Mouse (Mus musculus): ENCODE measurements at regions not wholly inside any gene's neighbourhood (a gene's known extent, or its start where the extent isn't known, plus 50 kb on each side); places are given as distances from the start of the nearest gene placed in this dataset.

DNA sequence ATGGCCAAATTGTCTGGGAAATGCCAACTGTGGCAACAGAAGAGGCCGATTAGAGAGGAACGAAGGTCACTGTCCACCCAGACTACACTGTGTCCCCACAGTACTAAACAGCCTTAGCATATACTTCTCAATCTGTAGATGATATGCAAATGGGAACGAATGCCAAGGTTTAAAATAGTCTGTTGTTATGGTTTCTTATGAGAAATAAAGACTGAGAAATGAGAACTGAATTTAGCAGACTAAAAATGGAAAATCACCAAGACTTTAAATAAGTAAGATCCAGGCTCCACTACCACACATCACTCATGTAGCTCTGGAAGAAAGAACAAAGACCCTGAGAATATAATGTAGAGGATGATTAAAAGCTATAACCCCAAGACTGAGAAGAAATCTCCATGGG is 121.7 kb upstream of the Gcfc2 start:
- DNase-seq (ENCODE audit: low spot score) = no peak
- 82% methylated on average over 3 of the region's 3 CpGs for WGBS
- no peak for TF ChIP-seq CTCF (IDR thresholded peaks at IDR 0.05)
- Histone ChIP-seq H3K4me3 (ENCODE audit: low read depth, low read length) (no peak overlapping the region), H3K9ac (replicated peaks; ENCODE audit: low read length, poor library complexity, severe bottlenecking) (no peak overlapping the region), H3K4me2 (ENCODE audit: low read depth, low read length, poor library complexity, severe bottlenecking) (no peak overlapping the region), H3K27me3 (ENCODE audit: insufficient read depth, low read length) (no peaks in the 10 kb centered on the region), H3K4me1 (ENCODE audit: insufficient read depth, low read length) (no peaks in the 10 kb centered on the region), H3K27ac (ENCODE audit: low read depth, low read length) (no peak overlapping the region), H3K36me3 (ENCODE audit: insufficient read depth, low read length) (no peaks in the 10 kb centered on the region), H3K9me3 (ENCODE audit: low read length) (no peaks in the 10 kb centered on the region)
- no peak for ATAC-seq (ENCODE audit: low FRiP score)

DNA sequence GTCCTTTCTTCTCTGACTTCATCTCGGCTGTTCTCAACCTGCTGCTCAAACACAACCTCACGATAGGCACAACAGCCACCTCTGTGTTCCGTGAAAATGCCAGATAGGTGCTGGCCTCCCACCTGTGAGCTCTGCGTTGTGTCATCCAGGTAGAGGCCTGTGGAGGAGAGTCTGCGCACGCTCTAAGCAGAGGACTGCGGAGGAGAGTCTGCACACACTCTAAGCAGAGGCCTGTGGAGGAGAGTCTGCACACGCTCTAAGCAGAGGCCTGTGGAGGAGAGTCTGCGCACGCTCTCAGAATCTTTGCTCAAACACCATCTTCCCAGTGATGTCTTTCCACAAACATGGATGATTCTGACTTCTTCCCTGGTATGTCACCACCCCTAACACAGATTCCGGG is 117.5 kb upstream of the Gcfc2 start:
- TF ChIP-seq CTCF (IDR thresholded peaks at IDR 0.05) = no peak
- no peak for DNase-seq (ENCODE audit: low spot score)
- WGBS = 95% methylated on average over 11 of the region's 11 CpGs
- Histone ChIP-seq H3K27ac (ENCODE audit: low read depth, low read length) (no peak overlapping the region), H3K9ac (replicated peaks; ENCODE audit: low read length, poor library complexity, severe bottlenecking) (no peak overlapping the region), H3K4me1 (ENCODE audit: insufficient read depth, low read length) (no peaks in the 10 kb centered on the region), H3K4me3 (ENCODE audit: low read depth, low read length) (no peak overlapping the region), H3K9me3 (ENCODE audit: low read length) (no peaks in the 10 kb centered on the region), H3K27me3 (ENCODE audit: insufficient read depth, low read length) (no peaks in the 10 kb centered on the region), H3K4me2 (ENCODE audit: low read depth, low read length, poor library complexity, severe bottlenecking) (no peak overlapping the region), H3K36me3 (ENCODE audit: insufficient read depth, low read length) (no peaks in the 10 kb centered on the region)
- no peak for ATAC-seq (ENCODE audit: low FRiP score)

DNA sequence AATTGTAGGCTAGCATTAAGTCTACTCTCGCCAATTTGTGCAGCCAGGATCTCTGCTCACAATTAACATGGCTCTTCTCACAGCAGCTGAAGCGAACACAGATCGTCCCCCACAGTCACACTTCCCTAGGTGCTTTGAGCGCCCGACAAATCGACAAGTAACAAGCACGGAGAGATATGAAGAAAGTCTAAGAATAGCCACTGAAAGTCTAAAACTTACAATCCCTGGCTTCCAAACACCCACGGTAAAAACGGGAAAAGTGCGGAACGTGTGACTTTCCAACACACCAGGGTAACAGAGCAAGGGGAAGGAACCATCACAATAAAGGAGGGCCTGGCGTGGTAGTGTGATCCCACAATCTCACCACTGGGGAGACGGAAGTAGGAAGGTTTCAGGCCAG is 114.8 kb upstream of the Gcfc2 start:
- Histone ChIP-seq H3K27me3 (ENCODE audit: insufficient read depth, low read length) (no peaks in the 10 kb centered on the region), H3K4me2 (ENCODE audit: low read depth, low read length, poor library complexity, severe bottlenecking) (no peak overlapping the region), H3K36me3 (ENCODE audit: insufficient read depth, low read length) (no peaks in the 10 kb centered on the region), H3K4me3 (ENCODE audit: low read depth, low read length) (no peak overlapping the region), H3K4me1 (ENCODE audit: insufficient read depth, low read length) (no peaks in the 10 kb centered on the region), H3K9me3 (ENCODE audit: low read length) (no peaks in the 10 kb centered on the region), H3K9ac (replicated peaks; ENCODE audit: low read length, poor library complexity, severe bottlenecking) (no peak overlapping the region), H3K27ac (ENCODE audit: low read depth, low read length) (no peak overlapping the region)
- ATAC-seq (ENCODE audit: low FRiP score) = no peak
- WGBS = 95% methylated on average over 13 of the region's 13 CpGs
- TF ChIP-seq CTCF (IDR thresholded peaks at IDR 0.05) = no peak
- DNase-seq (ENCODE audit: low spot score) = no peak

DNA sequence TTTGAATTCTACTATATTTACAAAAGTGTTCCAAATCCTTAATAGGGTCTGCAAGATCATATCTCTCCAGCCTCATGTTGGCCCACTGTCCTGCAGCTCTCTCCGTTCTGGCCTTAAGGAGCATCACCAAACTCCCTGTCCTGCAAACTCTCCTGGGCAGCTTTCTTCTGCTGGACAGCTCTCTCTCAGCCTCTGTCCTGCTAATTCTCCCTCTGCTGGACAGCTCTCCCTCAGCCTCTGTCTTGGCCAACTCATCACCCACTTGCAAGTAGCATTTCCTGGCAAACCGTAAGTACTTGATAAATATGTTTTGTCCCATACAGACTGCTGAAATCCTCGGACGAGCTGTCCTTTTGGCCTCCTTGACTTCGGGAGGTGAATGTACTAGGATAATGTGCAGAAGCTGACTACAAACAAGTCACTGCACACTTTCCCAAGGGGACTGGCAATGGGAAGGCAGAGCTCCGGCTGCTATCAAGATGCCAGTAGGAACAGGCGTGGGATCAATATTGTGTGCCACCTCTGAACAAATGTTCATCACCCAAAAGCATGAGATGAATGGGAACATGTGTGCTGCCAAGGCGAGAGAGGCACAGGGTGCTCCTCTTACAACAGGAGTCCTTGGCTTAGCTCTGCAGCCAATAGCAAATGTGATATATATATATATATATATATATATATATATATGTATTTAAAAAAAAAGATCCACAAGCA is 108.1 kb upstream of the Gcfc2 start:
- no peaks in the 10 kb centered on the region for H3K9me3 ChIP-seq (ENCODE audit: low read length)
- no peak overlapping the region for H3K4me2 ChIP-seq (ENCODE audit: low read depth, low read length, poor library complexity, severe bottlenecking)
- WGBS = 83% methylated on average over 8 of the region's 8 CpGs
- ATAC-seq (ENCODE audit: low FRiP score) (no peak), DNase-seq (ENCODE audit: low spot score) (no peak)
- no peak overlapping the region for H3K27ac ChIP-seq (ENCODE audit: low read depth, low read length)
- no peak for TF ChIP-seq CTCF (IDR thresholded peaks at IDR 0.05)
- H3K4me1 ChIP-seq (ENCODE audit: insufficient read depth, low read length) = no peaks in the 10 kb centered on the region
- no peak overlapping the region for H3K9ac ChIP-seq (replicated peaks; ENCODE audit: low read length, poor library complexity, severe bottlenecking)
- no peaks in the 10 kb centered on the region for H3K27me3 ChIP-seq (ENCODE audit: insufficient read depth, low read length)
- no peak overlapping the region for H3K4me3 ChIP-seq (ENCODE audit: low read depth, low read length)
- no peaks in the 10 kb centered on the region for H3K36me3 ChIP-seq (ENCODE audit: insufficient read depth, low read length)

DNA sequence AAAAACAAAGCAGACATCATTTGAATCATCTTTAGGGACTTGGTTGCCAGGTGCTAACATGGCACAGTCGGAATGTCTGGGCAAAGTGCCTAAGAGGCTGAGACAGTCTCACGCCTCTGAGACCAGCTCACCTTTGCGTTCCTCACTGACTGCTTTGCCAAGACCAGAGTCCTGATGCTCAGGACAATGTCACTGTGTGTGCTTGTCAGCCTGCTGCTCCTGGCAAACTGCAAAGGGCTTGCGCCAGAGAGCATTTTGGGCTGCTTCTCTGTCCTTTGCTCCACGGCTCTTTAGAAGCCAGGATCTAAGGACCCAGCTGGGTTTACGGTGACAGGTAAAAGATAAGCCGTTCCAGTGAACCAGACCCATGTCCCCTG is 107.5 kb upstream of the Gcfc2 start:
- no peaks in the 10 kb centered on the region for H3K27me3 ChIP-seq (ENCODE audit: insufficient read depth, low read length)
- ATAC-seq (ENCODE audit: low FRiP score) (no peak), DNase-seq (ENCODE audit: low spot score) (peak; percentile 64)
- H3K4me3 ChIP-seq (ENCODE audit: low read depth, low read length) = no peak overlapping the region
- no peak overlapping the region for H3K27ac ChIP-seq (ENCODE audit: low read depth, low read length)
- 67% methylated on average over 7 of the region's 7 CpGs for WGBS
- H3K4me1 ChIP-seq (ENCODE audit: insufficient read depth, low read length) = no peaks in the 10 kb centered on the region
- no peaks in the 10 kb centered on the region for H3K36me3 ChIP-seq (ENCODE audit: insufficient read depth, low read length)
- no peaks in the 10 kb centered on the region for H3K9me3 ChIP-seq (ENCODE audit: low read length)
- no peak overlapping the region for H3K9ac ChIP-seq (replicated peaks; ENCODE audit: low read length, poor library complexity, severe bottlenecking)
- no peak overlapping the region for H3K4me2 ChIP-seq (ENCODE audit: low read depth, low read length, poor library complexity, severe bottlenecking)
- no peak for TF ChIP-seq CTCF (IDR thresholded peaks at IDR 0.05)

DNA sequence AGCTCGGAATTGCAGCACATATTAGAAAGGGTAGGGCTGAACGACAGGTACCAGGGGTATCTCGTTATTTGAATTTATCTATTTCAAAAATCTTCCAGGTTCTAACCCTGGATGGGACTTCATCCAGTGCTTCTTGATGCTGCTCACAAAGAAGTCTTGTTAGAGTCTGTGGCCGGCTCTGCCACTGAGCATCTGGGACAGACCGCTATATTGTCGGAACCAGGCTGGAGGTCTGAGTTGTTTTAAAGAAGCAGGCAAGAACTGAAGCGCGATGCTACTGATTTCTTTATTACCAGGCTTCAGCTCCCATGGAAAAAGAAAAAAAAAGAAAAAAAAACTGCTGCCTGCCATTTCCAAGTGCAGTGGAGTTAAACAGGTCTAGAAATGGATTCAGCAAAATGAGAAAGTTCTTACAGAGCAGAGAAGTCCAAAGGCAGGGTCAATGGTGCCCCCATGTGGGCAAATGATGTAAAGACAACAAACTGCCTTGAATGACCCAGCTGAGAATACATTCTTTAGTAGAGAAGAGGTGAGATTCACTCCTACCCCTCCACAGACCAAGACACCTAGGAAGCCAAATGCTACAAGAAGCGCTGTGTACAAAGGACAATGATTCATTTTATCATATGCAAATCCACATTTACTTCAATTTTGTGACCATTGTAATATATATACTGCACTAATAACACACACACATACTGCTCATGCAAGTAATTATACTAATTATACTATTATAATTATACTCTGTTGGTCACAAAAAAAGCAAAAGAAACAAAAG is 106.2 kb upstream of the Gcfc2 start:
- Histone ChIP-seq H3K4me1 (ENCODE audit: insufficient read depth, low read length) (no peaks in the 10 kb centered on the region), H3K9ac (replicated peaks; ENCODE audit: low read length, poor library complexity, severe bottlenecking) (no peak overlapping the region), H3K27ac (ENCODE audit: low read depth, low read length) (peak overlapping the region; percentile 9; the same call in 1 of the 2 replicates), H3K36me3 (ENCODE audit: insufficient read depth, low read length) (no peaks in the 10 kb centered on the region), H3K4me2 (ENCODE audit: low read depth, low read length, poor library complexity, severe bottlenecking) (no peak overlapping the region), H3K27me3 (ENCODE audit: insufficient read depth, low read length) (no peaks in the 10 kb centered on the region), H3K9me3 (ENCODE audit: low read length) (no peaks in the 10 kb centered on the region), H3K4me3 (ENCODE audit: low read depth, low read length) (no peak overlapping the region)
- ATAC-seq (ENCODE audit: low FRiP score) = peak; percentile 78
- peak; percentile 86 for DNase-seq (ENCODE audit: low spot score)
- peak; percentile 94 for TF ChIP-seq CTCF (IDR thresholded peaks at IDR 0.05)
- WGBS = 60% methylated on average over 9 of the region's 9 CpGs
